Mouse (Mus musculus) embryonic facial prominence, embryonic 12.5 days (tissue): ENCODE data around the gene Atg10. TPM values are rescaled to one million over a fixed set of nuclear protein-coding genes. Genes with fewer than 3 reads are reported as not detected.
A peak's percentile ranks its signal among the peaks of the same experiment; 100 is the strongest.
"Not testable (repeated sequence)": the region's sequence is repeated elsewhere in the genome, so short reads cannot be mapped to it uniquely, and the experiment has no call there.

Experiments
- ATAC-seq: fragments of 200-750 bp; cut with Nextera tagmentation; 2 replicates; pipeline ENCODE4 v1.8.0; 2017; ENCODE audit not compliant: insufficient number of reproducible peaks, insufficient read depth, low FRiP score, low TSS enrichment
- H3K27ac ChIP-seq: fragments of 300-500 bp; sonication (generic); 2 replicates; pipeline ENCODE4 v1.5.1; 2016; ENCODE audit warnings: mild to moderate bottlenecking
- H3K27me3 ChIP-seq: fragments of 300-500 bp; sonication (generic); 2 replicates; pipeline ENCODE4 v1.6.1; 2016; ENCODE audit warnings: mild to moderate bottlenecking, moderate library complexity
- H3K36me3 ChIP-seq: fragments of 300-500 bp; sonication (generic); 2 replicates; pipeline ENCODE4 v1.6.1; 2016; ENCODE audit warnings: mild to moderate bottlenecking
- H3K4me1 ChIP-seq: fragments of 300-500 bp; sonication (generic); 2 replicates; pipeline ENCODE4 v1.6.1; 2016
- H3K4me2 ChIP-seq: fragments of 300-500 bp; sonication (generic); replicated peaks from 2 replicates; pipeline ENCODE4 v1.6.1; 2016; ENCODE audit warnings: mild to moderate bottlenecking, moderate library complexity
- H3K4me3 ChIP-seq: fragments of 300-500 bp; sonication (generic); 2 replicates; pipeline ENCODE4 v1.5.1; 2016; ENCODE audit warnings: mild to moderate bottlenecking
- H3K9ac ChIP-seq: fragments of 300-500 bp; sonication (generic); 2 replicates; pipeline ENCODE4 v1.6.1; 2016; ENCODE audit warnings: mild to moderate bottlenecking, moderate library complexity
- H3K9me3 ChIP-seq: fragments of 300-500 bp; sonication (generic); 2 replicates; pipeline ENCODE4 v1.6.1; 2016; ENCODE audit warnings: mild to moderate bottlenecking, moderate library complexity
- WGBS: fragments of 180-500 bp; shearing (Covaris S2); methylation state at CpG from one replicate; pipeline ENCODE4 v1.1.7; 2016; 5-methylcytosine and 5-hydroxymethylcytosine counted together
- polyA plus RNA-seq: library from polyadenylated mRNA; unstranded; fragments of >200 nt; fragmentation: Nextera tagmentation; extraction: Ambion mirVana; gene quantifications from 2 replicates; pipeline ENCODE4 v1.2.1, GENCODE M21; 2016

Atg10 gene
- polyA plus RNA-seq, 1 experiment from 2014 or later: 19.9 TPM

DNA sequence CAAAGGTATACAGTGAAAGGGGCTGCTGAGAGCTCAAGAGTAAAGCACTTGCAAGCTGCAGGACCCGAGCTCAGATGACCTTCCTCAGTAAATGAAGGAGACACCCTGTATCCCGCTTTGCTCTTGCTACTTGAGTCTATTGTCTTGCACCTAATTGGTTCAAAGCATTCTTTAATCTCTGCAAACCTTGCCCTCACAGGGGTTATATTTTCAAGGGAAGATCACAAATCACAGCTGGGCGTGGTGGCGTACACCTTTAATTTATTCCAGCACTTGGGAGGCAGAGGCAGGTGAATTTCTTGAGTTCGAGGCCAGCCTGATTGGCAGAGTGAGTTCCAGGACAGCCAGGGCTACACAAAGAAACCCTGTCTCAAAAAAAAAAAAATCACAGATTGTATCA, 298.6 kb downstream of the Atg10 start:
- Histone ChIP-seq H3K9me3 (no peaks in the 10 kb centered on the region), H3K4me1 (0 out of 2 replicates have a peak, but pooled peaks cover 4% of the 10 kb centered on the region), H3K4me2 (no peak overlapping the region), H3K36me3 (peaks cover 35% of the 10 kb centered on the region), H3K4me3 (no peak overlapping the region), H3K27ac (no peak overlapping the region), H3K27me3 (no peaks in the 10 kb centered on the region), H3K9ac (no peak overlapping the region)
- WGBS: 86% methylated on average over 5 of the region's 5 CpGs
- no peak for ATAC-seq

- WGBS: 47% methylated on average over 9 of the region's 9 CpGs
- H3K4me2 ChIP-seq: peak overlapping the region; percentile 64
- H3K27ac ChIP-seq: no peak overlapping the region
- no peaks in the 10 kb centered on the region for H3K27me3 ChIP-seq
- no peaks in the 10 kb centered on the region for H3K9me3 ChIP-seq
- H3K36me3 ChIP-seq: peaks cover 35% of the 10 kb centered on the region
- peak overlapping the region; percentile 84 for H3K4me3 ChIP-seq
- ATAC-seq: no peak
- 0 out of 2 replicates have a peak, but pooled peaks cover 4% of the 10 kb centered on the region for H3K4me1 ChIP-seq
- H3K9ac ChIP-seq: peak overlapping the region; percentile 93
These were observed 299.7 kb downstream of the Atg10 start for GRCm38 (mm10) chr13:90924072-90924471.

DNA sequence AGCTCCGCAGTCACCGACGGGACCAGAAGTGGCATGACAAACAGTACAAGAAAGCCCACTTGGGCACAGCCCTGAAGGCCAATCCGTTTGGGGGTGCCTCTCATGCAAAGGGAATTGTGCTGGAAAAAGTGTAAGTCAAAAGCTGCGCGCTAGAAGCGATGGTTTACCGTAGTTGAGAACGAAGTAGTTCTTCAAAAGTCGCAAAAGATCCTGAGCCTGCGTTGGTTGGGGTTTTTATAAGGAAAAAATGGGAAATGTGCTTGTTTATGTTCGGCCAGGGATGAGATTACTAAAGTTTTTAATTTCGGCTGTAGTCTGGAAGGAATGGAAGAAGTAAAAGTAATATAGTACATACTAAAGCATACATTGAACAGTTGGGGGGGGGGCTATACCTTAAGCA, 300.2 kb downstream of the Atg10 start:
- not testable (repeated sequence) for ATAC-seq
- WGBS: 2% methylated on average over 13 of the region's 13 CpGs
- peak overlapping the region; percentile 84 for H3K4me3 ChIP-seq

GRCm38 (mm10) chr13:90922751-90923612, 300.8 kb downstream of the Atg10 start, which contains the start of gene Rps23:
Rps23 (plus strand) TSS chr13:90922958.
- WGBS: under 1% methylated on average over 57 of the region's 57 CpGs
- ATAC-seq: peak; percentile 95
- H3K27ac ChIP-seq: peak within 1 kb of the TSS; percentile 84
- no peaks in the 10 kb centered on the region for H3K27me3 ChIP-seq
- H3K9me3 ChIP-seq: no peaks in the 10 kb centered on the region
- H3K4me3 ChIP-seq: peak within 1 kb of the TSS; percentile 84
- H3K4me1 ChIP-seq: 0 out of 2 replicates have a peak, but pooled peaks cover 4% of the 10 kb centered on the region
- H3K36me3 ChIP-seq: peaks cover 32% of the 10 kb centered on the region
- peak within 1 kb of the TSS; percentile 93 for H3K9ac ChIP-seq
- peak within 1 kb of the TSS; percentile 64 for H3K4me2 ChIP-seq

More for the DNA sequence above, 300.2 kb downstream of the Atg10 start:
- H3K9me3 ChIP-seq, H3K27me3 ChIP-seq, H3K27ac ChIP-seq, H3K4me1 ChIP-seq: not testable (repeated sequence)
- Histone ChIP-seq H3K9ac (peak overlapping the region; percentile 93), H3K36me3 (peaks cover 35% of the 10 kb centered on the region), H3K4me2 (peak overlapping the region; percentile 64)

DNA sequence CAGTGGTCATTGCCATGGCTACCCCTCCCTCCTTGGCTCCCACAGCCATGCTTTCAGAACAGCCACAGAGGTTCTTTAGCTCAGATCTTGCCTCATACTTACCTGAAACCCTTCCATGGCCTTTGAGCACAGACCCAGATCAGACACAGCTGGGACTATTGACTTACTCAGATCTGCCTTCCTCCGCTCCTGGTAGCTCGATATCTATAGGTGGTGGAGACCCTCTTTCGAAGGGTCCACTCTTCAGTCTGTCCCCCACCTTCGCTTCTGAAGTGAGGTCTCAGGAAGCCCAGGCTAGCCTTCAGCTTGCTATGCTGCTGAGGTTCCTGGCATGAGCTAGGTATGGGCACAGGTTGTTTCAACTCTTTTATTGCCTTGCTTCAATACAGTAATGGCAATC, 309.0 kb downstream of the Atg10 start:
- WGBS: 91% methylated on average over 4 of the region's 4 CpGs
- H3K27ac ChIP-seq: no peak overlapping the region
- no peaks in the 10 kb centered on the region for H3K36me3 ChIP-seq
- no peak overlapping the region for H3K4me2 ChIP-seq
- H3K9me3 ChIP-seq: no peaks in the 10 kb centered on the region
- no peaks in the 10 kb centered on the region for H3K4me1 ChIP-seq
- H3K27me3 ChIP-seq: no peaks in the 10 kb centered on the region
- H3K4me3 ChIP-seq: no peak overlapping the region
- ATAC-seq: no peak
- H3K9ac ChIP-seq: no peak overlapping the region

DNA sequence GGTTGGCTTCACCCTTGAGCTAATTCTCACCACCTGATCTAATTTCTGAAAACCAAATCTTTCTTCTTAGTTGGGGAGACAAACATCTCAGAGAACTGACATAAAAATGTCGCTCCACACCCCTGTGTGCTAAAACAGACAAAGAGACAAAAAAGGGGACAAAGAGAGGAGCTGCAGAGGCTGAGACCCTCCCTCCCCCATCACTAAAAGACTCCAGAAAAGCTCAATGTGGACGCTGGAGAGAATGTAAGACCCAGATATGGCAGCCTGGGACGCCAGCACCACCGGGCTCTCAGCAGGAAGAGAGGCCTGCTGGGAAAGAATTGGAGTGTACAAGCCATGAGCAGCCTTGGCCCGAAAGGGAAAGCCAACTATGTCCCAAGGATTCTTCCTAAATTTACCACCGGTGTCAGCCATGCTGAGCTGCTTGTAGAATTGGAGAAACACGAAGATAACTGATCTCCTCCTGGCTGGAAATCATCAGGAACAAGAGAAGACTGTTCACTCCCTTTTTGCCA, 310.0 kb downstream of the Atg10 start:
- Histone ChIP-seq H3K4me3 (no peak overlapping the region), H3K4me1 (no peaks in the 10 kb centered on the region), H3K27ac (no peak overlapping the region), H3K4me2 (no peak overlapping the region), H3K9me3 (no peaks in the 10 kb centered on the region), H3K36me3 (no peaks in the 10 kb centered on the region), H3K9ac (no peak overlapping the region), H3K27me3 (no peaks in the 10 kb centered on the region)
- WGBS: 66% methylated on average over 7 of the region's 7 CpGs
- no peak for ATAC-seq

- no peaks in the 10 kb centered on the region for H3K9me3 ChIP-seq
- 77% methylated on average over 17 of the region's 17 CpGs for WGBS
- H3K9ac ChIP-seq: no peak overlapping the region
- H3K4me3 ChIP-seq: no peak overlapping the region
- no peak overlapping the region for H3K27ac ChIP-seq
- ATAC-seq: no peak
- no peaks in the 10 kb centered on the region for H3K36me3 ChIP-seq
- no peak overlapping the region for H3K4me2 ChIP-seq
- H3K4me1 ChIP-seq: no peaks in the 10 kb centered on the region
- H3K27me3 ChIP-seq: no peaks in the 10 kb centered on the region
These were observed 310.8 kb downstream of the Atg10 start for GRCm38 (mm10) chr13:90912760-90913674.

GRCm38 (mm10) chr13:90907376-90907775, 316.4 kb downstream of the Atg10 start:
- Histone ChIP-seq H3K4me3 (no peak overlapping the region), H3K27me3 (no peaks in the 10 kb centered on the region), H3K27ac (no peak overlapping the region), H3K4me2 (no peak overlapping the region), H3K4me1 (no peaks in the 10 kb centered on the region), H3K9me3 (no peaks in the 10 kb centered on the region), H3K9ac (no peak overlapping the region), H3K36me3 (no peaks in the 10 kb centered on the region)
- ATAC-seq: no peak
- 86% methylated on average over 12 of the region's 12 CpGs for WGBS

DNA sequence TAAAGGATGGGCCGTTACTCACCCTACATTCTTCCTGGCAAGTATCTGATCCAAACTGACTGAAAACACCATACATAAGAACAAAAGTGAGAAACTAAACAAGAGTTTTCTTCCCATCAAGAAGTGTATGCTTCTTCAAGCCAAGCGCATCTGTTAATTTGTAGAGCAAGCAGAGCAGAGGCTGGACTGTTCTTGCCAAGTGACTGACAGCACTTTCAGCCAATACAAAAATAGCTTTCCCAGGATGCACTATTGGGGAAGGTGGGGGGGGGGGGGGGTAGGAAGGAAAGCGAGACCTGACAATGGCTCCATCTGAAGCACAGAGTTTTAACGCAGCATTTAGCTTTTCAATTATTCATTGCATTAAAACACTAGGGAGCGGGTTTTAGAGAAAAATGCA, 318.6 kb downstream of the Atg10 start, which contains the start of gene Atp6ap1l:
Atp6ap1l (minus strand) TSS at position 180 of the 400 bp plus-strand sequence.
- H3K4me2 ChIP-seq: no peak within 1 kb of the TSS
- no peak within 1 kb of the TSS for H3K27ac ChIP-seq
- no peak within 1 kb of the TSS for H3K4me3 ChIP-seq
- H3K4me1 ChIP-seq: no peaks in the 10 kb centered on the region
- H3K9me3 ChIP-seq: no peaks in the 10 kb centered on the region
- WGBS: 91% methylated on average over 5 of the region's 5 CpGs
- H3K9ac ChIP-seq: no peak within 1 kb of the TSS
- no peaks in the 10 kb centered on the region for H3K27me3 ChIP-seq
- ATAC-seq: no peak
- no peaks in the 10 kb centered on the region for H3K36me3 ChIP-seq

GRCm38 (mm10) chr13:90896821-90897220, 326.9 kb downstream of the Atg10 start:
- no peaks in the 10 kb centered on the region for H3K4me1 ChIP-seq
- no peak overlapping the region for H3K4me2 ChIP-seq
- no peak overlapping the region for H3K27ac ChIP-seq
- H3K27me3 ChIP-seq: no peaks in the 10 kb centered on the region
- 87% methylated on average over 12 of the region's 12 CpGs for WGBS
- ATAC-seq: no peak
- H3K9ac ChIP-seq: no peak overlapping the region
- H3K9me3 ChIP-seq: no peaks in the 10 kb centered on the region
- no peaks in the 10 kb centered on the region for H3K36me3 ChIP-seq
- H3K4me3 ChIP-seq: no peak overlapping the region

- ATAC-seq: no peak
- Histone ChIP-seq H3K4me3 (no peak overlapping the region), H3K36me3 (no peaks in the 10 kb centered on the region), H3K27ac (no peak overlapping the region), H3K27me3 (no peaks in the 10 kb centered on the region), H3K9me3 (no peaks in the 10 kb centered on the region), H3K9ac (no peak overlapping the region), H3K4me1 (no peaks in the 10 kb centered on the region), H3K4me2 (no peak overlapping the region)
- 18% methylated on average over 2 of the region's 2 CpGs for WGBS
These were observed 327.7 kb downstream of the Atg10 start for GRCm38 (mm10) chr13:90896098-90896497.
